Mouse (Mus musculus): ENCODE measurements around the gene Majin.

DNA sequence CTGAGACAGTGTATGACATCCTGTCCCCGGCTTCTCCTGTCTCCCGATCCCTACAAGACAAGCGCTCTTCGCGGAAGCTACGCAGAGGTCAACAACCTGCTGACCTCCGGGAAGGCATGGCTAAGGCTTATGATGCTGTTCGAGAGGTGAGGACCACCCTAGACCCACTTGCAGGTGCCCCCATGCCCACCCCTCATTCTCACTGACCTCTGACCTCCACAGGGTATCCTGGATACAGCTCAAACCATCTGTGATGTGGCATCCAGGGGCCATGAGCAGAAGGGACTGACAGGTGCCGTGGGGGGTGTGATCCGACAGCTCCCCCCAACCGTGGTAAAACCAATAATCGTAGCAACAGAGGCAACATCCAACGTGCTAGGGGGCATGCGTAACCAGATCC, 77.2 kb downstream of the Majin start:
- TF ChIP-seq CTCF (IDR thresholded peaks at IDR 0.05; ENCODE audit: low read depth, low read length): no peak
- no peak for TF ChIP-seq POLR2A (IDR thresholded peaks at IDR 0.05; ENCODE audit: extremely low read depth, insufficient read depth, low read length)

Measured in liver, adult 2 months (tissue).